Mouse (Mus musculus) adrenal gland, postnatal 0 days (tissue): ENCODE results near the gene Stk25. TPM values are rescaled to one million over a fixed set of nuclear protein-coding genes. Genes with fewer than 3 reads are reported as not detected.

ENCODE experiments used
- polyA plus RNA-seq: library from polyadenylated mRNA; unstranded; fragments of >200 nt; fragmentation: Nextera tagmentation; extraction: Ambion mirVana; gene quantifications from 2 replicates; pipeline ENCODE4 v1.2.1, GENCODE M21; 2015

Stk25 gene
- 135 and 159 TPM in 2 replicates for polyA plus RNA-seq

GRCm38 (mm10) chr1:93658559-93658958 is at the start of gene Stk25:
Stk25 (minus strand) TSS chr1:93658659.

GRCm38 (mm10) chr1:93685401-93686244 is 27.2 kb upstream of the Stk25 start, which contains the start of gene Bok:
Bok (plus strand) TSS chr1:93685660.

Other genes starting within 250 kb of the Stk25 start
- gene Hdlbp, start 179.8 kb downstream of the Stk25 start, polyA plus RNA-seq, result 92.2 and 145 TPM in 2 replicates
- gene Farp2, start 146.6 kb downstream of the Stk25 start, polyA plus RNA-seq, result 3.8 and 5.1 TPM in 2 replicates
- gene Bok, start 27.0 kb upstream of the Stk25 start, polyA plus RNA-seq, result 54.1 and 62.1 TPM in 2 replicates
- gene Atg4b, start 92.8 kb upstream of the Stk25 start, polyA plus RNA-seq, result 64.2 and 79.9 TPM in 2 replicates
- gene Thap4, start 96.2 kb upstream of the Stk25 start, polyA plus RNA-seq, result 33.5 and 51.4 TPM in 2 replicates
- gene Dtymk, start 143.3 kb upstream of the Stk25 start, polyA plus RNA-seq, result 206 and 220 TPM in 2 replicates
- 7.0 and 7.7 TPM in 2 replicates for gene Ing5, start 145.3 kb upstream of the Stk25 start, polyA plus RNA-seq
- gene D2hgdh, start 166.2 kb upstream of the Stk25 start, polyA plus RNA-seq, result 12.4 and 27.5 TPM in 2 replicates
- gene Gal3st2, start 202.6 kb upstream of the Stk25 start, polyA plus RNA-seq, result not detected in 2 replicates